Mouse (Mus musculus): ENCODE measurements around the gene Arih1.

GRCm38 (mm10) chr9:59518976-59519375 lies 32.6 kb upstream of the Arih1 start:
- TF ChIP-seq POLR2A (IDR thresholded peaks at IDR 0.05; ENCODE audit: insufficient read depth, low read depth, low read length) (no peak), CTCF (IDR thresholded peaks at IDR 0.05; ENCODE audit: insufficient read depth, low read depth, low read length) (no peak)

Measured in olfactory bulb, adult 2 months (tissue).